Mouse (Mus musculus): Measurements from ENCODE around the gene Dbil5.
A peak's percentile ranks its signal among the peaks of the same experiment; 100 is the strongest.

Gene Dbil5

GRCm38 (mm10) chr11:76236136-76236535 is 18.7 kb downstream of the Dbil5 start:
- DNase-seq (ENCODE audit: low read depth, low spot score): no peak

- DNase-seq (ENCODE audit: low read depth, low spot score): no peak
These were observed 22.3 kb downstream of the Dbil5 start for GRCm38 (mm10) chr11:76239750-76240149.

GRCm38 (mm10) chr11:76242901-76243810 is 25.7 kb downstream of the Dbil5 start, which contains the start of the genes Mrm3 and Glod4:
Gene Mrm3, plus strand, starts transcription at chr11:76243715.
Gene Glod4, minus strand, starts transcription at chr11:76243725.
- DNase-seq (ENCODE audit: low read depth, low spot score): peak; percentile 92

GRCm38 (mm10) chr11:76243811-76244546 is 26.6 kb downstream of the Dbil5 start:
- no peak for DNase-seq (ENCODE audit: low read depth, low spot score)

GRCm38 (mm10) chr11:76246439-76246838 is 29.0 kb downstream of the Dbil5 start:
- no peak for DNase-seq (ENCODE audit: low read depth, low spot score)

GRCm38 (mm10) chr11:76247239-76247638 is 29.8 kb downstream of the Dbil5 start:
- DNase-seq (ENCODE audit: low read depth, low spot score): no peak

- DNase-seq (ENCODE audit: low read depth, low spot score): no peak
These were observed 34.6 kb downstream of the Dbil5 start for GRCm38 (mm10) chr11:76252036-76252435.

GRCm38 (mm10) chr11:76253145-76253917 is 35.9 kb downstream of the Dbil5 start:
- DNase-seq (ENCODE audit: low read depth, low spot score): peak; percentile 77

- no peak for DNase-seq (ENCODE audit: low read depth, low spot score)
These were observed 36.5 kb downstream of the Dbil5 start for GRCm38 (mm10) chr11:76253918-76254264.

- DNase-seq (ENCODE audit: low read depth, low spot score): no peak
These were observed 38.1 kb downstream of the Dbil5 start for GRCm38 (mm10) chr11:76255431-76256001.

GRCm38 (mm10) chr11:76256129-76256528 is 38.7 kb downstream of the Dbil5 start:
- DNase-seq (ENCODE audit: low read depth, low spot score): peak; percentile 83

GRCm38 (mm10) chr11:76257386-76257785 is 40.0 kb downstream of the Dbil5 start:
- DNase-seq (ENCODE audit: low read depth, low spot score): no peak

GRCm38 (mm10) chr11:76258511-76258910 is 41.1 kb downstream of the Dbil5 start:
- no peak for DNase-seq (ENCODE audit: low read depth, low spot score)

GRCm38 (mm10) chr11:76260208-76261050 is 43.0 kb downstream of the Dbil5 start:
- no peak for DNase-seq (ENCODE audit: low read depth, low spot score)

GRCm38 (mm10) chr11:76261224-76261623 is 43.8 kb downstream of the Dbil5 start:
- DNase-seq (ENCODE audit: low read depth, low spot score): no peak

- DNase-seq (ENCODE audit: low read depth, low spot score): no peak
These were observed 45.4 kb downstream of the Dbil5 start for GRCm38 (mm10) chr11:76262611-76263351.

GRCm38 (mm10) chr11:76267550-76267949 is 50.1 kb downstream of the Dbil5 start:
- DNase-seq (ENCODE audit: low read depth, low spot score): no peak

- DNase-seq (ENCODE audit: low read depth, low spot score): no peak
These were observed 50.6 kb downstream of the Dbil5 start for GRCm38 (mm10) chr11:76268001-76268459.

All from forelimb bud, embryonic 11.5 days (tissue).